Mouse (Mus musculus) kidney, postnatal 25 days (tissue): Measurements from ENCODE around the gene Msl1.
A peak's percentile ranks its signal among the peaks of the same experiment; 100 is the strongest.
"Not testable (repeated sequence)": the region's sequence is repeated elsewhere in the genome, so short reads cannot be mapped to it uniquely, and the experiment has no call there.

Source experiments
- DNase-seq, 2 experiments: peaks; one replicate each; pipeline ENCODE4 v3.0.0; 2021; ENCODE audit warnings: mixed read lengths in 2 of 2

The Msl1 gene

GRCm38 (mm10) chr11:98797306-98797705, 2.0 kb downstream of the Msl1 start:
- peak in 1 of 2 experiments; percentile 53 for DNase-seq

DNA sequence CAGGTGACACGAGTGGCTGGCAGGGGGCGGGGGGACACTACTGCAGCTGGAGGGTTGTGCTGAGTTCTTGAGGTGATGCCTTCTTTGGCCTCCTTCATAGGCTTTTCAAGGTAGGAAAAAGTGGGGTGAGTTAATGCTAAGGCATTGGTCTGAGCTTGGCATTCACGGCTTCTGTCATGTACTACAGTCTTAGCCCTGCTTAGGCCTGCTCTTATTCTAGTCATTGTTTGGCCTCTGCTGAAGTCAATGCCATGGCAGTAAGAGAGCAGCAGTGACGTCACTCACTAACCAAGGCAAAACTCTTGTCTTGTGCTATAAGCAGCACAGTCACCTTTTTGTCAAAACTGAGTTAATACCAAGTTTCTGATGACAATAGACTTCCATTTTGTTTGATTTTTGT, 2.6 kb downstream of the Msl1 start:
- peak in 1 of 2 experiments; percentile 22 for DNase-seq

DNA sequence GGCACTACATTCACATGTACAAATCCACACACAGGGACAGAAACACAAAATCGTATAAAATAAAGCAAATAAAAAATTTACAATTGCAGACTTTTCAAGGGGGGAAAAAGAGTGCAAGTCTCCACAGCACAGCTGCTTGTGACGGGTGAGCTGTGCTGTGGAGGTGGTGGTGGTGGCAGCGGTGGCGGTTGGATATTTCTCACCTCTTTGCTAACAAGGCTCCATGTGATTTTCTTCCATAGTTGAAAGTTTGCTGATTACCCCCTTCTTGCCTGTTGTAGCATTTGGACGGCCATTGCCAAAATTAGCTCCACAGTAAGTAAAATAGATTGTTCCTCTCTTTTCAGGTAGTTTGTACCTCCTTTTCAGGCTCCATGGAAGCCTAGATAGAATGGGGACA, 9.3 kb downstream of the Msl1 start, which contains the start of gene Casc3:
Casc3 (plus strand) TSS at position 301 of the 400 bp plus-strand sequence.
- no peak for DNase-seq

DNA sequence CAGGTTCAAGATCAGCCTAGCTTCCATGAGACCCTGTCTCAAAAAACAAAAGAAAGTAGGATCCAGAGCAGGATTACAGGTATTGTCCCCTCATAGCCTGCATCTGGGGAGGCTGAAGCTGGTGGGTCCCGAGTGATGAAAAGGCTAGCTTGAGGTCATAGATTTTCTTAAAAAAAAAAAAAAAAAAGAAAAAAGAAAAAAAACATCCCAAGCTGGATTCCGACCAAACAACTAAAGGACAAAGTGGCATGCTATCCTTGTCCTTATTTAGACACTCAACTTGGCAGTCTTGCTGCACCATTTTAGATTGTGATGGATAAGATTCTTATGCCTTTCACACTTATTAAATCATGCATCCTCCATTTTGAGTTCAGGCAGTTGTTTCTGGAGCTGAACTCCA, 13.1 kb downstream of the Msl1 start:
- no peak for DNase-seq

- DNase-seq: peak; percentile 99 to 100
These were observed 14.4 kb downstream of the Msl1 start for GRCm38 (mm10) chr11:98809457-98810290.

- DNase-seq: no peak
These were observed 15.4 kb downstream of the Msl1 start for GRCm38 (mm10) chr11:98810686-98811085.

DNA sequence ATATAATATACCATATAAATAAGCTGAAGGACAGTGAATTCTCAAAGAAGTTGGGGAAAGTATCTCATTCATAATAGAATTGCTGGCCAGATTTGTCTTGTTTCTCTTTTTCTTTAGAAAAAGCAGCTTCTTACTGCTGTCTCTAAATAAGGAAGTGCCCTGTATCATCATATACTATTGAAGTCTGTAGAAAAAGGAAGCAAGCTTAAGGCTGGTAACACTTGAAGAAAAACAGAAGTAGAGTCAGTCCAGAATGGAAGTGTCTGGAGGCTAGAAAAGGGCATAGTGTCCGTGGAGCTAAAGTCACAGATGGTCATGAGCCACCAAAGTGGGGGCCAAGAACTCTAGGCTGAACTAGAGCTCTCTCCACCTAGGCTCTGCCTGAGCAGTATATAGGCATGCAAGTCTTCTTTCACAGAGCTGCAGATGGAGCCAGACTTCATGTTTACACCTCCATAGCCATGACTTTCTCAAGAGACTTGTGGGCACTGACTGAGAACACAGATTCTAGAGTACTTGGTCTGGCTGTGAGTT, 21.5 kb downstream of the Msl1 start:
- no peak for DNase-seq

DNA sequence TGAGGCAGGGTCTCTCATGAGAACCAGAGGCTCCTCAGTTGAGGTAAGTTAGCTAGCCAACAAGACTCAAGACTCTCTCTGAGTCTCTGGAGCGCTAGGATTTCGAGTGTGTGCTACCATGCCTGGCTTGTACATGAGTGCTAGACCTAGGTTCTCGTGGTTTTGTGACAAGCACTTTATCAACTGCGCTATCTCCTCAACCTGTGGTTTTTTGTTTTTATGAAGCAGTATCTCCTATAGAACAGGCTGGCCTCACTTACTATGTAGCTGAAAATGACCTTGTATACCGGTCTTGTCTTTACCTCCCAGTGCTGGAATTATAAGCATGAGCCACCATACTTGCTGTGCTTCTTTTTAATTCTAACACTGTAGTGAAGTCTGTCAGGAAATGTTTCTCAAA, 25.7 kb downstream of the Msl1 start:
- DNase-seq: no peak

DNA sequence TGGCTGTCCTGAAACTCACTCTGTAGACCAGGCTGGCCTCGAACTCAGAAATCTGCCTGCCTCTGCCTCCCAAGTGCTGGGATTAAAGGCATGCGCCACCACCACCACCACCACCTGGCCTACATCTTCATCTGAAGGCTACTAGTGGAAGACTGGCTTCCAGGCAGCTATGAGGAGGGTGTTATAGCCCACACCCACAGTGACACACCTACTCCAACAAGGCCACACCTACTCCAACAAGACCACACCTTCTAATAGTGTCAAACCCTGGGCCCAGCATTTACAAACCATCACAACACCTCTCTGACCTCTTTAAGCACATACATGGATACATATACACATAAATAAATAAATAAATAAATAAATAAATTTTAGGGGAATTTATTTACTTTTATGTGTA, 30.8 kb downstream of the Msl1 start:
- not testable (repeated sequence) for DNase-seq

GRCm38 (mm10) chr11:98827877-98828276, 32.6 kb downstream of the Msl1 start:
- DNase-seq: no peak

- DNase-seq: peak in 1 of 2 experiments; percentile 32
These were observed 33.9 kb downstream of the Msl1 start for GRCm38 (mm10) chr11:98829091-98829775.

DNA sequence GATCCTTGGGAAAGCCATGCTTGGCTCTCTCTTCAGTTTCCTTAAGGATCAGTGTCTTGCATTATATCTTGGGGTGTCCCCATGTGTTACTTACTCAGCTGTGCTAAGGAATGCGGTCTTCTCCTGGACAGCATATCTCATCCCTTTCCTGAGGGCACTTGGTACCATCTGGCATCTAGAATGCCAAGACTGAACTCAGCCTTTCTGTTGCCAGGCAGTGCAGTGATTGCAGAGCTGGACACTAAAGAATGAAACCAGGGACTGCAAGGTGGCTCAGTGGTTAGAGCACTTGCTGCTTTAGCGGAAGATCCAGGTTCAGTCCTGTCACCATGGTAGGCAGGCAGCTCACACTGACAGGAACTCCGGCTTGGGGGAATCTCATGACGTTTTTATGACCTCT, 34.6 kb downstream of the Msl1 start:
- no peak for DNase-seq

- no peak for DNase-seq
These were observed 40.0 kb downstream of the Msl1 start for GRCm38 (mm10) chr11:98835296-98835695.

DNA sequence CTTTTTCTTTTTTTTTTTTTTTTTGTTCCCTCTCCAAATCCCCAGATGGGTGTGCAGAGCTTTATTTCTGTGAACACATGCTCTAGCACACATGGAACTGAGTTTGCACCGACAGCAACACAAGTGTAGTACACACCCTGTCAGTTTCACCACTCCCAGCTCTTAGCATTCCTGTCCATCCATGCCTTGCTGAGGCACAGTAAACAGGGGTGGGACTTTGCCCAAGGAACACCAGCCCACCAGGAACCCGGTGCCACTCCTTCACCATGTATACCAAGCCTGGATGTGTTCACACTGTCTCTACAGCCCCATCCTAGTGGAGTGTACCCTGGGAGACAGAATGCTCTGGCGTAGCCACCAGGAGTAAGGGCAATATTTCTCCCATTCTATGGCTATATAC, 40.4 kb downstream of the Msl1 start:
- no peak for DNase-seq

DNA sequence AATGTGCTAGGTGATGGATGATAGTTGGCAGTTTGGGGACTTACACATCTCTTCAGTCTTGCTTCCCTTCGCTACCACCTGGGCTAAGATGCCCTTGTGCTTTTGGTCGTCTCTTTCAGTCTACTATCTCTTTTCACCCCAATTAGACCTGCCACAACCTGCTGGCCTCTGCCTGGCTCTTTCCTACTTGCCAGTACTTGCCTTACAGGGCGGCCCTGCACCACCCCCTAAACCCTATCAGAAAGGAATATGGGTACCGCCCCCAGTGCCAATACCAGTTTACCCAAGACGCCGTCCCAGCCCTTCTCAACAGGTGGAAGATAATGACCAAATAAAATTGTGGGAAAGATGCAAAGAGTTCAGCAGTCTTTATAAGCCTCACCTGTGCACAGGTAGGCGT, 40.8 kb downstream of the Msl1 start:
- no peak for DNase-seq

GRCm38 (mm10) chr11:98836651-98837141, 41.4 kb downstream of the Msl1 start, which contains the start of gene Rapgefl1:
Gene Rapgefl1, plus strand, starts transcription at chr11:98836785.
- DNase-seq: peak; percentile 88

- no peak for DNase-seq
These were observed 42.0 kb downstream of the Msl1 start for GRCm38 (mm10) chr11:98837231-98837704.

GRCm38 (mm10) chr11:98837917-98838316, 42.6 kb downstream of the Msl1 start:
- DNase-seq: no peak

DNA sequence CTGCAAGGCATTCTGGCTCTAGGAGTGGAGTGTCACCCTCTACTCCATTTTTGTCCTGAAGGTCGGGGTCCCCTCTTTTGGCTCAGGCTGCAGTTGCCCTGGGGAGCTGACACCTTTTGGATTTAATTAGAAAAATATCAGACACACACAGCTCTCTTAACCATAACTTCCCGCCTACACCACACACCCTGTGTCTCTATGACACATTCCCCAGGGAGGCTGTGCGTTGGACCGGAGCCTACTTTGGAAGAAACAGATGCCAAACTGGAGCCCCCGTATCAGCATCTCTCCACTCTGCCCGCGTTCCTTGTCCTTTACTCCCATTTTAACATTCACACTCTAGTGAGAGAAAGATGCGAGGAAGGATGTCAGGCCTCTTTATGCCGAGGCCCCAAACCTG, 43.2 kb downstream of the Msl1 start:
- no peak for DNase-seq

- DNase-seq: peak; percentile 45 to 75
These were observed 44.1 kb downstream of the Msl1 start for GRCm38 (mm10) chr11:98839402-98839801.

- DNase-seq: no peak
These were observed 44.6 kb downstream of the Msl1 start for GRCm38 (mm10) chr11:98839897-98840296.

GRCm38 (mm10) chr11:98846016-98846415, 50.7 kb downstream of the Msl1 start:
- peak in 1 of 2 experiments; percentile 23 for DNase-seq

- no peak for DNase-seq
These were observed 51.7 kb downstream of the Msl1 start for GRCm38 (mm10) chr11:98846865-98847604.
